Mouse (Mus musculus) right cerebral cortex, postnatal 25 days (tissue): Measurements from ENCODE around the gene Cnga3.

ENCODE experiments used
- DNase-seq: peaks from one replicate; pipeline ENCODE4 v3.0.0; 2022

The Cnga3 gene

GRCm38 (mm10) chr1:37287748-37288147, 73.5 kb downstream of the Cnga3 start:
- DNase-seq: no peak

- DNase-seq: peak; percentile 69
These were observed 74.1 kb downstream of the Cnga3 start for GRCm38 (mm10) chr1:37288181-37288935.

- DNase-seq: no peak
These were observed 74.7 kb downstream of the Cnga3 start for GRCm38 (mm10) chr1:37288941-37289340.

- no peak for DNase-seq
These were observed 82.2 kb downstream of the Cnga3 start for GRCm38 (mm10) chr1:37296414-37296813.

GRCm38 (mm10) chr1:37298904-37299303, 84.7 kb downstream of the Cnga3 start:
- no peak for DNase-seq

GRCm38 (mm10) chr1:37299540-37300491, 85.6 kb downstream of the Cnga3 start, which contains the start of gene Inpp4a:
TSS of gene Inpp4a (plus strand) at chr1:37299865.
- peak; percentile 89 for DNase-seq

- no peak for DNase-seq
These were observed 86.4 kb downstream of the Cnga3 start for GRCm38 (mm10) chr1:37300650-37301049.

GRCm38 (mm10) chr1:37302801-37303200, 88.6 kb downstream of the Cnga3 start:
- no peak for DNase-seq

- DNase-seq: no peak
These were observed 91.6 kb downstream of the Cnga3 start for GRCm38 (mm10) chr1:37305691-37306287.

GRCm38 (mm10) chr1:37307586-37307985, 93.4 kb downstream of the Cnga3 start:
- DNase-seq: no peak

GRCm38 (mm10) chr1:37308021-37308742, 93.9 kb downstream of the Cnga3 start:
- DNase-seq: no peak

- no peak for DNase-seq
These were observed 94.5 kb downstream of the Cnga3 start for GRCm38 (mm10) chr1:37308743-37309100.

GRCm38 (mm10) chr1:37309939-37310515, 95.8 kb downstream of the Cnga3 start:
- no peak for DNase-seq
